Mouse (Mus musculus) kidney, postnatal 0 days (tissue): ENCODE measurements around the gene Zfp866. TPM values are rescaled to one million over a fixed set of nuclear protein-coding genes. Genes with fewer than 3 reads are reported as not detected.

ENCODE experiments used
- ATAC-seq: fragments of 200-750 bp; cut with Nextera tagmentation; replicated peaks from 2 replicates; pipeline ENCODE4 v1.8.0; 2017; ENCODE audit warnings: low read depth, moderate number of reproducible peaks, moderate TSS enrichment, moderate library complexity; ENCODE audit not compliant: low FRiP score
- DNase-seq: peaks from one replicate; pipeline ENCODE4 v3.0.0-alpha.2; 2016; ENCODE audit warnings: low spot score
- H3K27ac ChIP-seq: fragments of 300-500 bp; sonication (generic); 2 replicates; pipeline ENCODE4 v1.5.1; 2014; ENCODE audit warnings: mild to moderate bottlenecking
- H3K27me3 ChIP-seq: fragments of 300-500 bp; sonication (generic); 2 replicates; pipeline ENCODE4 v1.6.1; 2014; ENCODE audit warnings: low read length, mixed read lengths; ENCODE audit not compliant: insufficient read depth
- H3K36me3 ChIP-seq: fragments of 300-500 bp; sonication (generic); 2 replicates; pipeline ENCODE4 v1.6.1; 2014; ENCODE audit warnings: low read length, mixed read lengths; ENCODE audit not compliant: insufficient read depth
- H3K4me1 ChIP-seq: fragments of 300-500 bp; sonication (generic); replicated peaks from 2 replicates; pipeline ENCODE4 v1.6.1; 2014; ENCODE audit warnings: antibody characterized with exemption, low read length, mixed read lengths; ENCODE audit not compliant: insufficient read depth
- H3K4me2 ChIP-seq: fragments of 300-500 bp; sonication (generic); 2 replicates; pipeline ENCODE4 v1.6.1; 2014; ENCODE audit warnings: mild to moderate bottlenecking, low read length, moderate library complexity, mixed read lengths
- H3K4me3 ChIP-seq: fragments of 300-500 bp; sonication (generic); replicated peaks from 2 replicates; pipeline ENCODE4 v1.5.1; 2014; ENCODE audit warnings: low read depth, low read length
- H3K9ac ChIP-seq: fragments of 300-500 bp; sonication (generic); 2 replicates; pipeline ENCODE4 v1.6.1; 2014; ENCODE audit warnings: low read depth, low read length
- H3K9me3 ChIP-seq: fragments of 300-500 bp; sonication (generic); replicated peaks from 2 replicates; pipeline ENCODE4 v1.6.1; 2016; ENCODE audit warnings: low read length, inconsistent platforms, mixed read lengths
- CTCF ChIP-seq: IDR thresholded peaks from 2 replicates; pipeline ENCODE4 v1.5.1; 2016; ENCODE audit warnings: antibody characterized with exemption, low read depth, mild to moderate bottlenecking, moderate library complexity
- WGBS: fragments of 180-500 bp; shearing (Covaris S2); extraction: QIAGEN DNeasy Blood & Tissue Kit; methylation state at CpG from one replicate; pipeline ENCODE4 v1.1.7; 2014; 5-methylcytosine and 5-hydroxymethylcytosine counted together
- polyA plus RNA-seq: library from polyadenylated mRNA; unstranded; fragments of >200 nt; fragmentation: Nextera tagmentation; extraction: Ambion mirVana; gene quantifications from 2 replicates; pipeline ENCODE4 v1.2.1, GENCODE M21; 2015

The Zfp866 gene
- polyA plus RNA-seq, 1 experiment from 2014 or later: 14.7 TPM

- H3K4me2 ChIP-seq: no peak overlapping the region
- H3K9me3 ChIP-seq: no peaks in the 10 kb centered on the region
- no peak for DNase-seq
- no peak for ATAC-seq
- peaks cover 9% of the 10 kb centered on the region; the same call in 1 of the 2 replicates for H3K4me1 ChIP-seq
- no peak for TF ChIP-seq CTCF
- H3K9ac ChIP-seq: no peak overlapping the region
- 89% methylated on average over 4 of the region's 4 CpGs for WGBS
- H3K4me3 ChIP-seq: no peak overlapping the region
- no peaks in the 10 kb centered on the region for H3K27me3 ChIP-seq
- H3K36me3 ChIP-seq: peaks cover 42% of the 10 kb centered on the region
- H3K27ac ChIP-seq: no peak overlapping the region
Observed at GRCm38 (mm10) chr8:69793666-69794065, 2.7 kb upstream of the Zfp866 start.

DNA sequence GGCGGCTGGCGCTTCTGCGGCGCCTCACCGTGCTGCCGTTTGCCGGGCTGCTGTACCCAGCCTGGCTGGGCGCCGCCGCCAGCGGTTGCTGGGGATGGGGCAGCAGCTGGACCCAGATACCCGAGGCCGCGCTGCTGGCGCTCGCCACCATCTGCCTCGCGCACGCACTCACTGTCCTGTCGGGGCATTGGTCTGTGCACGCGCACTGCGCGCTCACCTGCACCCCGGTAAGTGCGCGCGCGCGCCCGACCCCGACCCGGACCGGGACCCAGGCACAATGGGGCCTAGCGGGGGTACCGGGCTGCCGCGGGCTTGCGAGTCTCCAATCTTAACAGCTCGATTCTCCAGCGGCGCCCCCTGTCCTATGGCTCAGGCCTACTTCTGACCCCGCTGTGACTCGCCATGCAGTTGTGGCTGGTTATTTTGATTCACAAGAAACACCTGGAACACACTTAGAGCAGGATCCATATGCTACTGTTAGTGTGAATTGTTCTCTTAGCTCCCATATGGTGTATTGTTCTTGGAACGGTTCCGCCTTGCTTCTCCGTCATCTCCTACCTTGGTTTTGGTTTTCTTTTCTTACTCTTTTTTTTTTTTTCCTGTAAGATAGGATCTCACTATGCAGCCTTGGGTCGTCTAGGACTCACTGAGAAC lies 564 bp upstream of the Zfp866 start:
- peaks cover 22% of the 10 kb centered on the region; the same call in 1 of the 2 replicates for H3K36me3 ChIP-seq
- peak overlapping the region; percentile 70 for H3K4me2 ChIP-seq
- peak overlapping the region; percentile 100 for H3K4me3 ChIP-seq
- no peak for TF ChIP-seq CTCF
- H3K9ac ChIP-seq: peak overlapping the region; percentile 97
- DNase-seq (peak; percentile 35), ATAC-seq (peak; percentile 68)
- WGBS: under 1% methylated on average over 44 of the region's 48 CpGs
- H3K9me3 ChIP-seq: no peaks in the 10 kb centered on the region
- H3K4me1 ChIP-seq: peaks cover 9% of the 10 kb centered on the region; the same call in 1 of the 2 replicates
- H3K27ac ChIP-seq: peak overlapping the region; percentile 88
- no peaks in the 10 kb centered on the region for H3K27me3 ChIP-seq

DNA sequence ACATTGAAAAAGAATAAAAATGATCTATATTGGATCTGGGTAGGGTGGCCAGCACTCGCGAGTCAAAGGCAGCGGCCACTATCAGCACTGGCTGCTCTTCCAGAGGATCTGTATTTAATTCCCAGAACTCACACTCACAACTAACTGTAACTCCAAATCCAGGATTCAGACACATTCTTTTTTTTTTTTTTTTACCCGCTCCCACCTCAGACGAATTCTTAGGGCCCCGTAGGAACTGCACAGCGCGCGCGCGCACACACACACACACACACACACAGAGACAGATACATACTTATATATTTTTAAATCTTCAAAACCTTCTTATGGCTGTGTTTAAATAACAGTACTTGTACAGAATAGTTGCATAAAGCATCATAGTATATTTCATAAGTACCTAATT lies 614 bp downstream of the Zfp866 start:
- peak overlapping the region; percentile 88 for H3K27ac ChIP-seq
- no peaks in the 10 kb centered on the region for H3K9me3 ChIP-seq
- H3K36me3 ChIP-seq: 0 out of 2 replicates have a peak, but pooled peaks cover 16% of the 10 kb centered on the region
- H3K9ac ChIP-seq: peak overlapping the region; percentile 97
- peaks cover 9% of the 10 kb centered on the region; the same call in 1 of the 2 replicates for H3K4me1 ChIP-seq
- DNase-seq: no peak
- no peak for TF ChIP-seq CTCF
- peak overlapping the region; percentile 70 for H3K4me2 ChIP-seq
- H3K4me3 ChIP-seq: peak overlapping the region; percentile 100
- no peak for ATAC-seq
- WGBS: 26% methylated on average over 11 of the region's 11 CpGs
- H3K27me3 ChIP-seq: no peaks in the 10 kb centered on the region

DNA sequence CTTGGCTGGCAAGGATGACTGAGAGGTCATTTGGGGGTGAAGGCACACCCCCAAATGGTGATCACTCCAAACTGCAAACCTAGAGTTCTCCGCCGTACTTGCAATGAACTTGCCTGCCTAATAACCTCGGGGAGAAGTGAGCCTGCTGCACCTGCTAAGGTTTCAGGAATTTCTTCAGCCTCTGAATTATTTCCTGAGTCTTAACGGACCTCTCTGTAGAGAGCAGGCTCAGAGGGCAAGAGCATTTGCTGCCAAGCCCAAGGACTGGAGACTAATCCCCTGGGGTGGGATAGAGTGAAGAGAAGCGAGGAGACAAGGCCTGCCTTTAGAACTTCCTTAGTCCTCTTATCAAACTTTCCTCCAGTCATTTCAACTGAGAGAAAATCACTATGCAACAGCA lies 1.2 kb downstream of the Zfp866 start:
- ATAC-seq (no peak), DNase-seq (no peak)
- no peaks in the 10 kb centered on the region for H3K27me3 ChIP-seq
- H3K4me2 ChIP-seq: no peak overlapping the region
- no peak overlapping the region for H3K27ac ChIP-seq
- H3K4me1 ChIP-seq: peaks cover 9% of the 10 kb centered on the region; the same call in 1 of the 2 replicates
- no peak for TF ChIP-seq CTCF
- 0 out of 2 replicates have a peak, but pooled peaks cover 10% of the 10 kb centered on the region for H3K36me3 ChIP-seq
- WGBS: 64% methylated on average over 5 of the region's 5 CpGs
- no peak overlapping the region for H3K4me3 ChIP-seq
- H3K9me3 ChIP-seq: no peaks in the 10 kb centered on the region
- no peak overlapping the region for H3K9ac ChIP-seq

DNA sequence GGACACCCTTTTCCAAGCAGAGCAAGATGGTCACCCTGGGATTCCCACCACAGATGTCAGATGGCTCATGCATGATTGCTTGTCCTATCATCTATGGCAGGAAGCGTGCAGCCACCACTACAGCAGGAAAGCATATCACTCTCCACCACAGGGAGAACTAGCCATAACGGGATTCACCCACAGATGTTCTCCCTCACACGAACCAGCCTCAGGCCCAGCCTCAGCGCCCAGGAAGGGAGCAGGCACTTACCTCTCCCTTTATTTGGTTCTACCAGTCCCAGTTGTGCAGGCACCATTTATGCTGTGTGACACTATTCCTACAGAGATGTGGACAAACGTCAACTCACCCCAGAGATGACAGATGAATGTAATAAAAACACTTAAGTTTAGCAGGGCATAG lies 1.9 kb downstream of the Zfp866 start:
- DNase-seq (no peak), ATAC-seq (no peak)
- H3K4me1 ChIP-seq: peaks cover 9% of the 10 kb centered on the region; the same call in 1 of the 2 replicates
- no peaks in the 10 kb centered on the region for H3K27me3 ChIP-seq
- no peaks in the 10 kb centered on the region for H3K9me3 ChIP-seq
- no peak overlapping the region for H3K9ac ChIP-seq
- 82% methylated on average over 5 of the region's 5 CpGs for WGBS
- no peak overlapping the region for H3K4me3 ChIP-seq
- H3K36me3 ChIP-seq: 0 out of 2 replicates have a peak, but pooled peaks cover 7% of the 10 kb centered on the region
- H3K27ac ChIP-seq: no peak overlapping the region
- no peak overlapping the region for H3K4me2 ChIP-seq
- no peak for TF ChIP-seq CTCF

- no peaks in the 10 kb centered on the region for H3K27me3 ChIP-seq
- no peaks in the 10 kb centered on the region for H3K36me3 ChIP-seq
- H3K27ac ChIP-seq: no peak overlapping the region
- no peak for TF ChIP-seq CTCF
- ATAC-seq (no peak), DNase-seq (no peak)
- peaks cover 4% of the 10 kb centered on the region; the same call in 1 of the 2 replicates for H3K4me1 ChIP-seq
- no peak overlapping the region for H3K4me2 ChIP-seq
- H3K9me3 ChIP-seq: no peaks in the 10 kb centered on the region
- no peak overlapping the region for H3K4me3 ChIP-seq
- WGBS: 59% methylated on average over 8 of the region's 12 CpGs
- H3K9ac ChIP-seq: no peak overlapping the region
Observed at GRCm38 (mm10) chr8:69777111-69777510, 13.9 kb downstream of the Zfp866 start.

DNA sequence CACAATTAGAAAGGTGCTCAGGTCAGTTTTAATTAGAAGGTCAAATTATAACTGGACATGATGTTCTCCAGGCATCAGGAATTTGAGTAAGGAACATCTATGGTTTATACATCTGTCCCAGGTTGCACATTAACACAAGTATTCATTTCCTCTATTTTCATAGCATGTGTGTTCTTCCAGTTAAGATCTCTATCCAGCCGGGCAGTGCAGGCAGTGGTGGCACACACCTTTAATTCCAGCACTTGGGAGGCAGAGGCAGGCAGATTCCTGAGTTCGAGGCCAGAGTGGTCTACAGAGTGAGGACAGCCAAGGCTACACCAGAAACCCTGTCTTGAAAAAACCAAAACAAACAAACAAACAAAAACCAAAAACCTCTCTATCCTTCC lies 15.8 kb downstream of the Zfp866 start:
- H3K36me3 ChIP-seq: no peaks in the 10 kb centered on the region
- peak overlapping the region; percentile 41 for H3K4me2 ChIP-seq
- ATAC-seq (no peak), DNase-seq (no peak)
- H3K27me3 ChIP-seq: no peaks in the 10 kb centered on the region
- H3K9me3 ChIP-seq: no peaks in the 10 kb centered on the region
- H3K4me1 ChIP-seq: peaks cover 4% of the 10 kb centered on the region; the same call in 1 of the 2 replicates
- WGBS: 44% methylated on average over 2 of the region's 2 CpGs
- H3K9ac ChIP-seq: peak overlapping the region; percentile 90; the same call in 1 of the 2 replicates
- peak overlapping the region; percentile 69; the same call in 1 of the 2 replicates for H3K4me3 ChIP-seq
- no peak for TF ChIP-seq CTCF
- no peak overlapping the region for H3K27ac ChIP-seq
